Mouse (Mus musculus) thymus, postnatal 0 days (tissue): ENCODE measurements around the gene 5730522E02Rik. TPM values are rescaled to one million over a fixed set of nuclear protein-coding genes. Genes with fewer than 3 reads are reported as not detected.

Source experiments
- DNase-seq: peaks from one replicate; pipeline ENCODE4 v3.0.0-alpha.2; 2015; ENCODE audit warnings: low spot score
- polyA plus RNA-seq: library from polyadenylated mRNA; unstranded; fragments of >200 nt; fragmentation: Nextera tagmentation; extraction: Ambion mirVana; gene quantifications from 2 replicates; pipeline ENCODE4 v1.2.1, GENCODE M21; 2015

Gene 5730522E02Rik
- polyA plus RNA-seq, 1 experiment from 2014 or later, result 0.90 TPM

DNA sequence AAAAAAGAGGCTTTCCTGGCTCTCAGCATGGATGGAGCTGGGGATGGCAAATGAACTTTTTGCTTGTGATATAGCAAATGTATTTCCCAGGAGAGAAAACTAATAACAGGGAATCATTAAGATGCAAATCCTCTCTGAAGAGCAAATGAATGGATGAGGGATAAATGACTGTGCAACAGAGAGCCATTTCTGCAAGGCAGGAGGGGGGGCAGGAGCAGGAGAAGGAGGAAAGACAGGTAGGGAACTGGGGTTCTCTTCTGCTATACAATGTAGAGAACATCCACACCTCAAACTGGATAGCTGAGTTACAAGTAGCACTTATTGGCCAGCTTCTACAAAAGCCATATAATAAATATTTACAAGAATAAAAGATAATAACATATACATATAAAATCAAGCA, 390.8 kb downstream of the 5730522E02Rik start:
- DNase-seq, result no peak

- DNase-seq, result no peak
Measured at GRCm38 (mm10) chr11:25813446-25813845, 397.1 kb downstream of the 5730522E02Rik start.

- no peak for DNase-seq
Measured at GRCm38 (mm10) chr11:25787691-25788090, 422.9 kb downstream of the 5730522E02Rik start.

DNA sequence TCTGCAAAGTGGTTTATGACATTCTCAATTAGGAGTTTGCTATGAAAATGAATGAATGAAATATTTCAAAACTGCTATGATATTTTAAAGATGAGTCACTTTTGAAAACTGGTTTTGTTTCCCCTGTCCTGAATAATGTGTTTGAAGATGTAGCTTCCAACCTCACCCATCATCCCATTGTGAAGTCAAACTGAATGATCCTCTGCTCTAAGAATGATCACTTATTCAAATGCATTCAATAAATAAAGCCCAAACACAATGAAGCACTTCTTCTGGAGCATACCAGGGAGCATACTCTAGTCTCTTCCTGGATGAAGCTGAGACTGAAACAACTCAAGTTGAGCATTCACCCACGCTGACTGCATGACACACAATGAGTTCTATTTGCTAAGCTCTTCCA, 438.3 kb downstream of the 5730522E02Rik start:
- DNase-seq, result no peak

GRCm38 (mm10) chr11:25770991-25771568, 439.5 kb downstream of the 5730522E02Rik start:
- DNase-seq, result no peak

DNA sequence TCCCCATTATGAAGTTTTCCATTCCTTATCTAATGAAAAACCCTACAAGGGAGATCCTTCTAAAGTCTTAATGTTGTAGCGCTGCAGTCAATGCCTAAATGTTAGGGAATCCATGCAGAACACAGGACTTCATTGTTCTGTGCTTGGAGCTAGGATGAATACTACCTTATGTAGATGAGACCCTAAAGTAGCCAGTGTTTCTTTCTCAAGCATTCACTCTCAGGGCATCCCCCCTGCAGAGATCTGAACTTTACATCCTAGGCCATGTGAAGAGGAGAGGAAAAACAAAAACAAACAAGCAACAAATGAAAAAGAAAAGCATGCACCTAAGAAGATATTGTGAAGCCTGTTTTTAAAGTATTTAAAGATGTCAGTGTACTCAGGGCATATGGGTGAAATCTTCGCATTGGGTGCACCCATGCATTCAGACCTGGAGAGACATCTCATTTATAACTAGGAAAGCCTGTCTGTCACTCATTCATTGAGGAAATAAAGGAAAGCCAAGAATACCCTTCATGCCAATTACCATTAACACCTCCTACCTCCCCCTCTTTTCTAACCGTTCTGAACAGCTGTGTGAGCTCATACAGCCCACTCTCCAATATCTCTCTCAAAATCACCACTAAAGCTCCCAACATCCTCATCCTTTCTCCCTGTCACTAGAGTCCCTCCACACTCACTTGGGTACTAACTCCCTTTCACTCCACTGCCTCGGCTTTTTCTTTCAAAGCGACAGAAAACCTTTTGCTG, 442.8 kb downstream of the 5730522E02Rik start:
- DNase-seq, result no peak

- no peak for DNase-seq
Measured at GRCm38 (mm10) chr11:25753156-25753899, 457.2 kb downstream of the 5730522E02Rik start.

- no peak for DNase-seq
Measured at GRCm38 (mm10) chr11:25752418-25752817, 458.1 kb downstream of the 5730522E02Rik start.

DNA sequence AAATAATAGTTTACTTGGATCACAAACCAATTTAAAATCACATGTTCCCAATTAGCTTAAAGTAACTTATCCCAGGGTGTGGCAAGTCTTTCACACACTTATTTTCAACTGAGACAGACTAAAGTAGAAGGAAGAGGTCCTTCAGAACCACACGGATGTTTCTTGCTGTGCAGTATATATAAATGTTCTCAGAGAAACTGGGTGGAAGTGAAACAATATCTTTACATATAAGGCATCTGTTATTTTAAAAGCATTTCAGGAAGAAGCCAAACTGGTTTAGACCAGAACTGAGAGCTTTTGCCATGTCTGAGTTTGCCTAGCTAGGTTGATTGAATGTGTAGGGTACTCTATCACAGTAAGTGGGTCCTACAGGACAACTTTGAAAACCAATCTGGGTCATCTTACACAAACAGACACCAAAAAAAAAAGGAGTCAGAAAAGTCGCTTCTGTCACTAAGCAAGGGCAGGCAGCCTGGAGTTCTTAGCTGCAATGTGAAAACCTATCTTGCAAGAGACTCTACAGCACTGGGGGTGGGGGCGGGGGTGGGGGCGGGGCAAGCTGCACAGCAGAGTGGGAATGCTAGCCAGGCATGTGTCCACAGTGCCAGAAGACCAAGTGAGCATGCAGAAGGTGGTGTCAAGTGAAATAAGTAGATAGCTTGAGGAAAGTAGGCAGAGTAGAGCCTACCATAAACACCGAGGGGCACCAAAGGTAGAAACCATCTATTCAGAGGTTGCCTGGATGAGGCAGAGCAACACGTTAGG, 463.3 kb downstream of the 5730522E02Rik start:
- no peak for DNase-seq

DNA sequence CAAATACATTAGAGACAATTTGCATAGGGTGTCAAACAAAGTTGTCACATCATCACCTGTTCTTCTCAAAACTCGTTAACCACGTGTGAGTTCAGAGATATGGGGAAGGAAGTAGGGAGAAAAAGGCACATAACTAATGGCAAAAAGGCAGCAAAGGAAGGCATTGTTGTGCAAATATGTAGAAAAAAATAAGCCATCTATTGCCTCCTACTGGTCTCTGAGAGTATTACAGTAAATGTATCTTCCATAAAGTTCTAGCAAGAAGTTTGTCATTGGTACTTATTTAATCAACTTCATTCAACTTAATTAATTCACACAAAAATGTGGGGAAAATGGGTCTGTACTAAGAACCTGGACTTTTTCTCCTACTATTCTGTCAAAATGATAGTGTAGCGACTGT, 466.9 kb downstream of the 5730522E02Rik start:
- DNase-seq, result no peak

- no peak for DNase-seq
Measured at GRCm38 (mm10) chr11:25737255-25737654, 473.3 kb downstream of the 5730522E02Rik start.

DNA sequence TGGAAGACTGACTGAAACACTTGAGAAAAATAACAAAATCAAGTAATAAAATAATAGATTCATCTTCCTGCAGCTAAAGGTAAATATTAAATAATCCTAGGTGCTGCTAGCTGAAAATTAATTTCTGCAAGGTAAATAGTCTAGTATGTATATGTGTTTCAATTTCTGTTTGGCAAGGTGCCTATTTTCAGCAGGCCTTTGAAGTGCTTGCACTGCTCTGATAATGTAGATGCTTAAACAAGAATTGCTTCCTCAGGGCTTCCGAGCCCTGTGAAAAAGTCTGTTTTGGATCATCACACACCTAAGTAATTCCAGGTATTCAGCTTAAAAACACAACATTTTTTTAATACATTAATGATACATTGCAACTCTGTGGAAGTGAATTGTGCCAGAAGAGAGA, 481.1 kb downstream of the 5730522E02Rik start:
- DNase-seq, result no peak

- no peak for DNase-seq
Measured at GRCm38 (mm10) chr11:25715447-25716321, 494.9 kb downstream of the 5730522E02Rik start.

DNA sequence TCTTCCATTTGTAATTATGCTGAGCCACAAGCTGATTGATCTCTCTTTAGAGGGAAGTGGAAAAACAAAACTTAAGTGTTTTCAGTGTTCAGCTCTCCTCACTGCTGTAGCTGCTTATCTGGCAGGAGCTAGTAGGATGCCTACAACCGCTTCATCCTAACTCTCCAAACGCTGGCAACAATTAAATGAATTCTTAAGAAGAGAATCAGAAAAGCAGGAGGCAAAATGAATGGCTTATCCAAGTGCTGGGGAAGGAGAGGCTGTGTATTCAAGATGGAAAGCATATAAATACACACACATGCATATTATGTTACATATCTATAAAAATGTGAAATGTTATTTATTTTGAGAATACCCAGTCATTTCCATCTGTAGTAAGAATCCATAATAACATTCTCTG, 500.0 kb downstream of the 5730522E02Rik start:
- no peak for DNase-seq

DNA sequence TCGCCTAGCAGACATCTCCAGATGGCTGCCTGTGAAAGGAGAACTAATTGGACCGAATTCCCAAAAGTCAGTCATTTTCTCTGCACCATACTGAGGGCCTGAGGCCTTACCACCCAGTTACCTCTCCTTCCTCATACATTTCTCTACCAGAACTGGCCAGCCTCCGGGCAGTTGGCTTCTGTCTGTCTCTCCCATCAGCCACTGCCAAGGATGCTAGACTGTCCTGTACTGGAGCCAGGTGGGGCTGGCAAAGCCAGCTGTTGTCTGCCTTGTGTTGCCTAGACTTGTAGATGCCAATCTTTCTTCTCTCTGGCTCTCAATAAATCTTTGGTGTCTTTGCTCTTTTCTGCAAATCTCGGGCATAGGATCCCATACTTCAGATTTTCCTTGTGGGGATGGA, 500.7 kb downstream of the 5730522E02Rik start:
- DNase-seq, result no peak

DNA sequence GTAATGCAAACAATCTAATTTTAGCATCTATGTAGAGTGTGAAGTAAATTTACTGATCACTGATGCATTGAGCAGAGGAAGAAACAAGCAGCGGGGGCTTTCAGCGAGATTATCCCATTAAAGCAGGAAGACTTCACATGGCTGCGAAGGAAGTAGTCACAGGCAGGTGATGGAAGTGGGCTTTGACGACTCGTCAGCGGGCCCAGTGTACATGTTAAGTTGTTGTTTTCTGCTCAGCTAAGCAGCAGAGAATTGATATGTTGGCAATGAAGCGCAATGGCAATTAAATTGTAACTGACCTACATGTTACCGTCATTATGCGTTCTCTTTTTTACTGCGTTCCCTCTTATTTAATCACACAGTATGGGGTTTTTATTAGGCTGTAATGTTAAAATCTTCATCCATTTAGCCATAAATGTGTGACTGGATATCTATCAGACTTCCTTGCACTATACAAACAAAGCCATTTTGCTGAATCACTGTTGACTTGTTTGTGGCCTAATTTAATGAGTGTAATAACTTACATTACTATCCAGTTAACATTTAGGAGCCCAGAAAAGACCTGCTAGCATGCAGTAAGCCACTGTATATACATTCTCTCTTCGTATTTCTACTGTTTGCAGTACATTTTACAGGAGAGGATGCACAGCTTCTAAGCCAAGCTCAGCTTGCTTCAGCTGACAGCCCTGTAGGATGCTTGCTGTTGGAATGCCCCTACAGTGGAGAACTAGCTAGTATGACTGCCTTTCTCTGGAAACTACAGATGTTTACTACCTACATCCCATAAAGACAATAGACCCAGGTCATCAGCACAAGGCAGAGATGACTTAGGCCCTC, 506.0 kb downstream of the 5730522E02Rik start:
- no peak for DNase-seq

DNA sequence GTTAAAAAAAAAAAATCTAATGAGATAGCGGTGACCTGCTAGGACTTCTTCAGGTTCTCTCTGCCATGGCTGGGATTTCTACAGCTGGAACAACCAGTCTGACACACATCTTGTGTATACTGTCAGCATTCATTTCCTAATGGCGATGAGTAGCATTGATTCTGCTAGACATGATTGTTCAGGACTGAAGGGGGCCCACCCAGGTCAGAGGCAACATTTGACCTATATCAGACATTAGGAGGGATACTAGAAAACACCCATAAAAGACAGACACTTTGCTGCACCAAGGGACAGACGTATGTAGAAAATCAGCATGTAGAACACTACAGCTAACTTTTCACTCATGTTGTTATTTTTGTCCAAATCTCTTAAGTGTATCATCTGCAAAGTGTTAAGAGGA, 507.8 kb downstream of the 5730522E02Rik start:
- DNase-seq, result no peak

DNA sequence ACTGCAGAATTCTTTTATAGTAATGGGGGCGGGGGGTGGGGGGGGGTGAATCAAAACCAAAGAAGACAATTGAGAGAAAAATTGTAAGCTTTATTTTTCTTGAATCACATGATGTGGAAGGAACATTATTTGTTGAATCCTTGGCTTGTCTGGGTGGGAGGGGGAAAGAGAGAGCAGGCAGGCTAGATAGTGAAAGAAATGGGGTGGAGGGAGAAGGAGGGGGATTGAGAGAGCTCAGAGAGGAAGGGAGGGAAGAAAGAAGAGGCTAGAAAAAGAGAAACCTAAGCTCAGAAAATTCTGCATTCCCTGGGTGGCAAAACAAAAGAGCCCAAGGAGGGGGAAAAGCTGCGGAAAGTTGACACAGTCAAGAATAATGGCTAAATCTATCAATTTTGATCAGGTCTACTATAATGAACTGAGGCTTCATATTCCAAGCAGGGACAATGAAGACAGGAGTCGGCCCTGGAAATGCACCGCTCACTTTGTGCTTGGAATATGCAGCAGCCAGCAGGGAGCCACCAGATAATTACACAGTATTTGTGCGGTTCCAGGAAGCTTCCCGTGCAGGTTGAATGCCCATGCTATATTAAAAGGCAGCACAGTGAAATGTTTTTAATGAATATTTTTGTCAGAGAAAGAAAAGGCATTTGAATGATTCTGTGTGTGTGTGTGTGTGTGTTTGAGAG, 512.9 kb downstream of the 5730522E02Rik start:
- no peak for DNase-seq

GRCm38 (mm10) chr11:25696168-25696567, 514.4 kb downstream of the 5730522E02Rik start:
- DNase-seq, result no peak
